Mouse (Mus musculus) urinary bladder, postnatal 25 days (tissue): ENCODE data around the gene Psmd11.
"Not testable (repeated sequence)": the region's sequence is repeated elsewhere in the genome, so short reads cannot be mapped to it uniquely, and the experiment has no call there.

Source experiments
- DNase-seq: peaks from one replicate; pipeline ENCODE4 v3.0.0; 2022; ENCODE audit warnings: low spot score

Gene Psmd11

GRCm38 (mm10) chr11:80429009-80429475, 627 bp downstream of the Psmd11 start:
- DNase-seq, result peak; percentile 38

- no peak for DNase-seq
Measured at GRCm38 (mm10) chr11:80429500-80430166, 1.2 kb downstream of the Psmd11 start.

GRCm38 (mm10) chr11:80430366-80430910, 2.0 kb downstream of the Psmd11 start:
- DNase-seq, result no peak

GRCm38 (mm10) chr11:80446916-80447315, 18.5 kb downstream of the Psmd11 start:
- no peak for DNase-seq

GRCm38 (mm10) chr11:80449859-80450258, 21.4 kb downstream of the Psmd11 start:
- DNase-seq, result no peak

GRCm38 (mm10) chr11:80452242-80452641, 23.8 kb downstream of the Psmd11 start:
- no peak for DNase-seq

GRCm38 (mm10) chr11:80453198-80453597, 24.8 kb downstream of the Psmd11 start:
- DNase-seq, result no peak

GRCm38 (mm10) chr11:80463605-80464130, 35.3 kb downstream of the Psmd11 start:
- DNase-seq, result not testable (repeated sequence)

GRCm38 (mm10) chr11:80471836-80472605, 43.6 kb downstream of the Psmd11 start:
- no peak for DNase-seq

- DNase-seq, result no peak
Measured at GRCm38 (mm10) chr11:80474175-80474691, 45.8 kb downstream of the Psmd11 start.

- DNase-seq, result no peak
Measured at GRCm38 (mm10) chr11:80474846-80475245, 46.4 kb downstream of the Psmd11 start.

- no peak for DNase-seq
Measured at GRCm38 (mm10) chr11:80475544-80475943, 47.1 kb downstream of the Psmd11 start.

- peak; percentile 71 for DNase-seq
Measured at GRCm38 (mm10) chr11:80476222-80477189, 48.1 kb downstream of the Psmd11 start, which contains the start of gene Cdk5r1. Gene Cdk5r1, plus strand, starts transcription at chr11:80477023.

GRCm38 (mm10) chr11:80477341-80478199, 49.2 kb downstream of the Psmd11 start:
- no peak for DNase-seq

- no peak for DNase-seq
Measured at GRCm38 (mm10) chr11:80478694-80479412, 50.4 kb downstream of the Psmd11 start.

- DNase-seq, result no peak
Measured at GRCm38 (mm10) chr11:80479425-80479824, 51.0 kb downstream of the Psmd11 start.

- DNase-seq, result no peak
Measured at GRCm38 (mm10) chr11:80479906-80480866, 51.8 kb downstream of the Psmd11 start.

GRCm38 (mm10) chr11:80481409-80482050, 53.1 kb downstream of the Psmd11 start:
- DNase-seq, result no peak
